ENCODE assay signal across 27 mouse cellular contexts in genomic region chr1:160123957-160124356, GRCm38 (mm10). TPM values are rescaled to one million over a fixed set of nuclear protein-coding genes. Genes with fewer than 3 reads are reported as not detected.
DNase-seq lines count a peak whose midpoint lies in the region; ATAC-seq and TF ChIP-seq lines count a peak whose summit lies in the region.
"Had no signal": no experiment of that assay in that cellular context is flagged by ENCODE, and none has a peak within 500 bp of the region (broad histone marks: within the 10 kb centered on the region; RNA-seq: fewer than 3 reads in every experiment).

No protein-coding gene starts in this region.

- H3K36me3 ChIP-seq in intestine, embryonic 14.5 days (ENCODE audit: control insufficient read depth, insufficient read depth, low read length), result no peaks in the 10 kb centered on the region
- no peaks in the 10 kb centered on the region for H3K36me3 ChIP-seq in intestine, postnatal 0 days (ENCODE audit: control insufficient read depth, insufficient read depth)
- no peaks in the 10 kb centered on the region for H3K36me3 ChIP-seq in stomach, embryonic 15.5 days
- no peaks in the 10 kb centered on the region for H3K36me3 ChIP-seq in midbrain, embryonic 16.5 days (ENCODE audit: control insufficient read depth, insufficient read depth, low read length)
- H3K36me3 ChIP-seq: embryonic facial prominence, embryonic 10.5 days; embryonic facial prominence, embryonic 13.5 days; forebrain, embryonic 12.5 days; forebrain, embryonic 15.5 days; heart, embryonic 12.5 days; heart, embryonic 15.5 days; hindbrain, embryonic 10.5 days; hindbrain, embryonic 13.5 days had no signal

- no peaks in the 10 kb centered on the region for H3K27me3 ChIP-seq in intestine, embryonic 14.5 days (replicated peaks; ENCODE audit: control insufficient read depth, insufficient read depth, low read length)
- no peaks in the 10 kb centered on the region for H3K27me3 ChIP-seq in intestine, postnatal 0 days (replicated peaks; ENCODE audit: control insufficient read depth, insufficient read depth, low read length)
- H3K27me3 ChIP-seq in stomach, embryonic 15.5 days (replicated peaks), result no peaks in the 10 kb centered on the region
- H3K27me3 ChIP-seq in midbrain, embryonic 16.5 days (ENCODE audit: control insufficient read depth, insufficient read depth, low read depth, low read length), result no peaks in the 10 kb centered on the region
- H3K27me3 ChIP-seq: forebrain, embryonic 12.5 days; forebrain, embryonic 15.5 days; heart, embryonic 15.5 days; hindbrain, embryonic 13.5 days had no signal

- no peak for DNase-seq in intestine, embryonic 14.5 days (ENCODE audit: low spot score)
- DNase-seq in kidney, postnatal 14 days, result no peak
- DNase-seq in lung, postnatal 36 days, result no peak
- DNase-seq: adrenal gland, adult 8-10 months; adrenal gland, postnatal 25 days; cerebellum, adult 11-12 months; cerebellum, adult 8-10 months; cerebellum, postnatal 10 days; cerebellum, postnatal 36 days; embryo, embryonic 11 days; gastrocnemius, postnatal 25 days; heart, adult 18-20 months; heart, postnatal 10 days; heart, postnatal 36 days had no signal

- H3K4me1 ChIP-seq in intestine, embryonic 14.5 days (replicated peaks; ENCODE audit: control insufficient read depth, insufficient read depth, low read length), result no peaks in the 10 kb centered on the region
- H3K4me1 ChIP-seq in intestine, postnatal 0 days (replicated peaks; ENCODE audit: control insufficient read depth, insufficient read depth, low read length), result peaks cover 4% of the 10 kb centered on the region; the same call in 1 of the 2 replicates
- no peaks in the 10 kb centered on the region for H3K4me1 ChIP-seq in stomach, embryonic 15.5 days
- H3K4me1 ChIP-seq in midbrain, embryonic 16.5 days (ENCODE audit: control insufficient read depth, insufficient read depth, low read length), result no peaks in the 10 kb centered on the region
- H3K4me1 ChIP-seq: embryonic facial prominence, embryonic 10.5 days; embryonic facial prominence, embryonic 13.5 days; forebrain, embryonic 12.5 days; forebrain, embryonic 15.5 days; heart, embryonic 12.5 days; heart, embryonic 15.5 days; hindbrain, embryonic 10.5 days; hindbrain, embryonic 13.5 days had no signal

- H3K27ac ChIP-seq in intestine, embryonic 14.5 days (ENCODE audit: low read depth), result no peak overlapping the region
- no peak overlapping the region for H3K27ac ChIP-seq in intestine, postnatal 0 days (ENCODE audit: low read depth, low read length)
- H3K27ac ChIP-seq in stomach, embryonic 15.5 days, result peak overlapping the region; percentile 61; the same call in 1 of the 2 replicates
- H3K27ac ChIP-seq in midbrain, embryonic 16.5 days (ENCODE audit: low read length), result no peak overlapping the region
- H3K27ac ChIP-seq: embryonic facial prominence, embryonic 10.5 days; embryonic facial prominence, embryonic 13.5 days; forebrain, embryonic 12.5 days; forebrain, embryonic 15.5 days; heart, embryonic 15.5 days; hindbrain, embryonic 10.5 days; hindbrain, embryonic 13.5 days had no signal

- ATAC-seq in intestine, embryonic 14.5 days (replicated peaks; ENCODE audit: low FRiP score, low TSS enrichment, low read depth), result peak; percentile 75
- ATAC-seq in intestine, postnatal 0 days, result peak; percentile 57; the same call in 1 of the 2 replicates
- peak; percentile 80 for ATAC-seq in stomach, embryonic 15.5 days (ENCODE audit: insufficient read depth, low FRiP score, low read depth)
- no peak for ATAC-seq in midbrain, embryonic 16.5 days
- ATAC-seq: activated CD4-positive, CD25-positive, alpha-beta regulatory T cell, adult 4 months; forebrain, embryonic 15.5 days had no signal

- WGBS in intestine, embryonic 14.5 days, result 79% methylated on average over 2 of the region's 2 CpGs
- WGBS in intestine, postnatal 0 days, result 59% methylated on average over 2 of the region's 2 CpGs
- WGBS in stomach, embryonic 15.5 days, result 72% methylated on average over 2 of the region's 2 CpGs
- WGBS in midbrain, embryonic 16.5 days, result 74% methylated on average over 2 of the region's 2 CpGs

- H3K9ac ChIP-seq in intestine, embryonic 14.5 days (ENCODE audit: low read length), result no peak overlapping the region
- H3K9ac ChIP-seq in intestine, postnatal 0 days (ENCODE audit: low read depth, low read length), result no peak overlapping the region
- no peak overlapping the region for H3K9ac ChIP-seq in stomach, embryonic 15.5 days
- no peak overlapping the region for H3K9ac ChIP-seq in midbrain, embryonic 16.5 days (ENCODE audit: low read depth, low read length)
- H3K9ac ChIP-seq: embryonic facial prominence, embryonic 13.5 days; forebrain, embryonic 12.5 days; forebrain, embryonic 15.5 days; heart, embryonic 12.5 days; heart, embryonic 15.5 days; hindbrain, embryonic 13.5 days had no signal

- H3K9me3 ChIP-seq in intestine, embryonic 14.5 days (ENCODE audit: control insufficient read depth, low read length), result no peaks in the 10 kb centered on the region
- H3K9me3 ChIP-seq in intestine, postnatal 0 days (ENCODE audit: control insufficient read depth), result no peaks in the 10 kb centered on the region
- H3K9me3 ChIP-seq in stomach, embryonic 15.5 days, result no peaks in the 10 kb centered on the region
- H3K9me3 ChIP-seq in midbrain, embryonic 16.5 days (replicated peaks; ENCODE audit: control insufficient read depth, low read length, poor library complexity, severe bottlenecking), result no peaks in the 10 kb centered on the region
- H3K9me3 ChIP-seq: embryonic facial prominence, embryonic 10.5 days; embryonic facial prominence, embryonic 13.5 days; forebrain, embryonic 12.5 days; forebrain, embryonic 15.5 days; heart, embryonic 12.5 days; heart, embryonic 15.5 days; hindbrain, embryonic 10.5 days; hindbrain, embryonic 13.5 days had no signal

- H3K4me3 ChIP-seq in intestine, embryonic 14.5 days (ENCODE audit: low read depth, low read length), result no peak overlapping the region
- no peak overlapping the region for H3K4me3 ChIP-seq in intestine, postnatal 0 days (ENCODE audit: low read depth, low read length)
- no peak overlapping the region for H3K4me3 ChIP-seq in stomach, embryonic 15.5 days (replicated peaks)
- H3K4me3 ChIP-seq in midbrain, embryonic 16.5 days (ENCODE audit: low read depth, low read length), result no peak overlapping the region
- H3K4me3 ChIP-seq: embryonic facial prominence, embryonic 10.5 days; embryonic facial prominence, embryonic 13.5 days; erythroblast, embryonic 14.5 days; forebrain, embryonic 12.5 days; forebrain, embryonic 15.5 days; heart, embryonic 12.5 days; heart, embryonic 15.5 days; hindbrain, embryonic 10.5 days; hindbrain, embryonic 13.5 days had no signal

- H3K4me2 ChIP-seq in intestine, embryonic 14.5 days (ENCODE audit: low read length), result no peak overlapping the region
- H3K4me2 ChIP-seq in intestine, postnatal 0 days (replicated peaks; ENCODE audit: low read depth), result no peak overlapping the region
- H3K4me2 ChIP-seq in stomach, embryonic 15.5 days, result no peak overlapping the region
- no peak overlapping the region for H3K4me2 ChIP-seq in midbrain, embryonic 16.5 days (ENCODE audit: low read length)
- H3K4me2 ChIP-seq: embryonic facial prominence, embryonic 13.5 days; forebrain, embryonic 12.5 days; forebrain, embryonic 15.5 days; heart, embryonic 12.5 days; heart, embryonic 15.5 days; hindbrain, embryonic 13.5 days had no signal

- no peak for TF ChIP-seq CTCF in intestine, postnatal 0 days (IDR thresholded peaks at IDR 0.05; ENCODE audit: low read depth)

RNA-seq across cellular contexts. Expression of gene Tnn, which starts 29.4 kb away (rescaled TPM):
- 10.5 and 11.9 TPM in 2 replicates for polyA plus RNA-seq in intestine, embryonic 14.5 days (2014; fragmentation: Nextera tagmentation; extraction: Ambion mirVana)
- polyA plus RNA-seq in intestine, postnatal 0 days (2015; fragmentation: Nextera tagmentation; extraction: Ambion mirVana), result 1.9 and 2.0 TPM in 2 replicates
- 11.3 and 11.6 TPM in 2 replicates for polyA plus RNA-seq in stomach, embryonic 15.5 days (2015; fragmentation: Nextera tagmentation; extraction: Ambion mirVana)
- 0.04 and 0.06 TPM in 2 replicates for polyA plus RNA-seq in midbrain, embryonic 16.5 days (2015; fragmentation: Nextera tagmentation; extraction: Ambion mirVana)
- polyA plus RNA-seq: erythroblast, embryonic 14.5 days; forebrain, embryonic 15.5 days; heart, embryonic 12.5 days had no signal
